Mouse (Mus musculus) WW6 (cell line): ENCODE measurements around the gene Atp8b5.

Experiments
- DNase-seq: peaks from one replicate; pipeline ENCODE4 v3.0.0-alpha.2; 2013; ENCODE audit warnings: low read depth, low spot score

Atp8b5 gene

DNA sequence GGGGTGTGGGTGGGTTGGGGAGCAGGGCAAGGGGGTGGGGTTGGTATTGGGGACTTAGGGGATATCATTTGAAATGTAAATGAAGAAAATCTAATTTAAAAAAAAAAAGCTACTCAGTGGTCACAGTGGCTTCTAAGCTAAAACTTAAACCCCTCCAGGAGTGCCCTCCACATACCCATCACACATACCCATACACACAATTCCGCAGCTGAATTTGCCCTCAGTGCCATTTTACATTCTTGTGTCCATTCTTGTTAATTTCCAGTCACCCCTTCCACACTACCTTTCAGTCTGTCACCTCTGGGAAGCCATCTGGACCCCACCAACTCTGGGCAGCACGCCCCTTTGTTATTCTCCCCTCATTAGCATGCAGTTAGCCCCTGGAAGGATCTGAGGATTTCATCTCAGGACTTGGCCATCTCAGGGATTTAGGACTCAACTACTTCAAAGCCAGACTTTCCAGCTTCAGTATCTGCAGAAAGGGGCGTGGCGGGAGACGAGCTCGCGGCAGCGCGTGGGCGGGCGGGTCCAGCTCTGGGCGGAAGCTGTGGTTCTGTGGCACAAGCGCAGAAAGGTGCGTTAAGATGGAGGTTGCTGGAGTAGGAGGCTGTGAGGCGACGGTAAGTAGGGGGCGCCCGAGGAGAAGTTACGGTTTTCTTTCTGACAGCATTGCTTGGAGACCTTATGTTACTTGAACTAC, at the start of gene Atp8b5:
Gene Atp8b5 (plus strand): TSS at position 537 of the 700 bp plus-strand sequence.
- peak; percentile 67 for DNase-seq

DNA sequence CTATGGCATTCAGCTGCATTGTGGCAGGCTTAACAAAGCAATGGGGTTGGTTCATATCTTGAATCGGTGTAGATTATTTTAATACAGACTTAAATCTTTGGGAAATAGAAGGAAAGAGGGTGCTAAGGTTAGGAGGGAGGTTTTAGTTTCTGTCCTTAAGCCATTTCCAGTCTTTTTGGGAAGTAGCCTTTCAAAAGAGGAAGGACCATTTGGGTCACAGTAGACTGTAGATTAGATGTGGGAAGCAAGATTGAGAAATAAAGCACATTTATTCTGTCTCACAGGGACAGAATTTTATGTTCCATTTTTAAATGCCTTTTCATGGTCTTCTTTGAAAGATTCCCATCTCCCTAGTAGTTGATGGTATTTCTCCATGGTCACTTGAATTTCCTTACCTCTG, 49.0 kb upstream of the Atp8b5 start:
- DNase-seq, result no peak

DNA sequence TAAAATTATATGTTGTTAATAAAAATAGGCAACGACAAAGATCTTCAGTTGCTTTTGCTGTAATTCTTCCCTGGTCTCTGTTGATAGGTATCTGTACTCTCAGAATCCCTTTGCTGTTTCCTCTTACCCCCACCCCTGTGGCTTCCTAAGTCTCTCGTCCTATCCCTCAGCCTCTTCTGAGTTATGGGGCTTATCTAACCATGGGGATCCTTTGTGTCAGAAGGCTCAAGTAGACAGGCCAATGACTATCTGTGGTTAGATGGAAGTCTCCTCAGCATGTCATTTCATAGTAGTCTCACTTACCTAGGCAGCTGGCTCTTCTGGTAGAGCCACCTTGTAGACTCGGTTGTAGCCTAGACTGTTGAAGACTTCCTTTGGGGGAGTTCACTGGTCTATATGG, 35.1 kb upstream of the Atp8b5 start:
- no peak for DNase-seq

DNA sequence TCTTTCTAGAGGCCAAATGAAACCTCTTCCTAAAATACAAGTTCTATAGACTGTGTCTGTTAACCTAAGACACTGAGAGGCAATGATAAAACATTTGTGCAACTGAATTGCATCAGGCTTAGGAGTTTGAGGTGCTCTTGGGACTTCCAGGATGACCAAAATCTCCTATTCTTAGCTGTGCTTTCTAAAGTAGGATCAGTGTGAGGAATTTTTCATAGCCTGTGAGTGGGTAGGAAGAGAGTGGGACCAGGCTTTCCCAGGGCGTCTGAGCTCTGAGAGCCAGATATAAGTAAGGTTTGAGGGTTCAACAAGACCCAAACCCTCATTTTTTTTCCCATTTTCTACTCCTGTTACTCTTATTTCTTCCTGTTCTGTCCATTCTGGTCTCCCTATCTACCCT, 34.0 kb upstream of the Atp8b5 start:
- no peak for DNase-seq

DNA sequence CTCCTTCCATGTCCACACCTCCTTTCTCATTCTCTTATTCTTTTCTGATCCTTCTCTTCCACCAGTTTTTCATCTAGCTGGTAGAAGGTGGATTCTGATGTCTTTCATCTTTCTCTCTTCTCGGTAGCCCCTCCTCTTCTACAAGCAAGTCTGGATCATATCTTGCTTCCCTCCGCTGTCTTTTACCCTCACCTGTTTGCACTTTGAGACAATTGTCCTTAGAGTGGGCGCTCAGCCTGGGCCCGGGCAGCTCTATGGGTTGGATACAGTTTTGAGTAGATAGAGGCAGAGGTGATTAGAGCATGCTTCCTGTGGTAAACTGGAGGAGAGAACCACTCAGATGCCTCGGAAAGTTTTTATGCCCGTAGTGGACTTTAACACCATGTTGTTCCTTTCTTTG, 33.5 kb upstream of the Atp8b5 start:
- no peak for DNase-seq

DNA sequence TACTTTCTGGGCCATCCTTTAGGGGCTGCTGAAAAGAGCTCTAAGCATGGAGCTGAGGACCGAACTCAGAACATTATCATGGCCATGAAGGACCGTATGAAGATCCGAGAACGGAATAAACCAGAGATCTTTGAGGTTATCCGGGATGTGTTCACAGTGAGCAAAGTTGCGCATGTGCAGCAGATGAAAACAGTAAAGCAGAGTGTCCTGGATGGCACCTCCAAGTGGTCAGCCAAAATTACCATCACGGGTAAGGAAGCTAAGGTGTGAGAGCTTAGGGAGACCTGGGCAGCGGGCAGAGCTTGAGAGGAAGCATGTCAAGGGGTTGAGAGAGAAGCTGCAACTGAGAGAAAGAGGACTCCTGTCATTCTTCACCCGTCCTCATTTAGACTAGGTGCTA, 30.1 kb upstream of the Atp8b5 start:
- DNase-seq, result no peak

DNA sequence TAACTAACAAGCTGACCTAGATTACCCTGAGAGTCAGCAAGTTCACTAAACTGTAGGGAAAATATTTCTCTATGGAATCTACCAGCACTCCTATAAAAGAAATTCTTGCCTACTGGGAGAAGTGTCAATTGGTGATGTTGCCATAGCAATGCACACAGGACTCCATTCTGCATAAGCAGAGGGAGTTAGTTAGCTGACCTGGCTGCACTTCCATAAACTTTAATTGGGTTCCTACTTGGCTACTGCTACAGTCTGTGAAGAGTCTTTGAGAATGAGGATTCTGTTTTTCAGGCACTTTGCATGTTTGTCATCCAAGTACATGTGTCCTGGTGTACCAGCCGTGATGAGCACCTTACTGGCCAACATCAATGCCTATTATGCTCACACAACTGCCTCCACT, 26.2 kb upstream of the Atp8b5 start:
- DNase-seq, result no peak

DNA sequence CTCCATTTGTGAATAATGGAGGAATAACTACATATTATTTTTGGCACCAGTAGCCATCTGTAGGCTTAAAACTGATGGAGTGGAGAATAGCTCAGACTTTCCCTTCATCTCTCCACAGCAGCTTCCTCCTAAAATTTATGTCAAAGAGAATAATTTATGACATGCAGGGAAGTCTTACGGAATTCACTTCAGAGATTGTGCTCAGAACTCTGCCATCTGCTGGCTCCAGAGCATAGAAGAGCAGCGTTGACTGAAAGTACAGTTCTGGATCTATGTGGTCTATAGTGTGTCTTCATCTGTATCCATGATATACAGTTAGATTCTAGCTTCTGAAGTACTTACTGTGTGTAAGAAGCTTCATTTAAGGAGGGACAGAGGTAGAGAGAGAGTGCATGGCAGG, 22.9 kb upstream of the Atp8b5 start:
- no peak for DNase-seq

DNA sequence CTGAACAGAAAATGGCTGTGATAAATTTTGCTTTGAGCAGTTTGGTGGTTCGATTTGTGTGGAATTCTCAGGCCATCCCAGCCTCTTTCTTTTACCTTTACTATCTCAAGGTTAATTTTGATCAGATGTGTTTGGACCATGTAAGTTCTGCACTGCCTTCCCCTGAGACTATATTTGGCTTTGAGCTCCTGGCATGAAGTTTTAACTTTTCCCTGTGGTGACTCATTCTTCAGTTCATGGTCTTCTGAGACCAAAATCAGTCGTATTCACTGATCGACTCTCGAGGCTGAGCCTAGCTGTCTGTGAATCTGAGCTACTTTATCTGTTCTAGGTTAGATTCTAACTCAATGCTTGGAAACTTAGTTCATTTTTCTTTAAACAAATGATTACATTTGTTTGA, 21.2 kb upstream of the Atp8b5 start:
- DNase-seq, result no peak

DNA sequence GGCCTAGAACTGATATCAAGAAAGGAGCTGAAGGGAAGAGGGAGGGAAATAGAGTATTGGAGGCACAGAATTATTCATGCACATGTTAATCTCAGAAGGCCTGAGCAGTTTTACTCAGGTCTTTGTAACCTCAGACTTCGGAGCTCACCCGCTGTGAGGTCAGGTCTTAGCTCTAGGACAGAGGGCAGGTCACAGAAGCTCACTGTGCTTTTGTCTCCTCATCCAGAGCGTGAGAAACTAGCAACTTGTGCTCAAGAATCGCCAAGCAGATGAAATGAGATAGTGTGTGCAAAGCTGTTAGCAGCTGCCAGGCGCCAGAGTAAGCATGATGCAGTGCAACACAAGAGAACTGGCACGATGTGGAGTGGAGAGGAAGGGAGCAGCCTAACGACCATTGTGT, 18.9 kb upstream of the Atp8b5 start:
- no peak for DNase-seq

DNA sequence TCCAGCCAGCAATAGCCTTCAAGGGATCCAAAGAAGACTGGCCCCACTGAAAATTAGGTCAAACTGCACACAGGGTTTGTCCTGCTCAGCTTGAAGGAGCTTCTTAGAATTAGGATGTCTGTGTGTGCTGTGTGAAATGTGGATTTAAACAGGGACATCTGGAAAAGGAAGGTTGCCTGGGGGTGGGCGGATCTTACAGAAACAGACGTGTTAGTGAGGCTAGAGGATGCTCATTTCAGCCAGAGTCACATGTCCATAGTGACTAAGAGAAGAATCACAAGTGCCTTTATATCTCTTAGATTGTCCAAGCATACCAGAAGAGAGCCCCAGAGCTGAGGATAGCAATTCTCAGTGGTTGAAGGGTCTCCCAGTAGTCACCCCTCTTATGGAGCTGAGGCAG, 18.1 kb upstream of the Atp8b5 start:
- no peak for DNase-seq

DNA sequence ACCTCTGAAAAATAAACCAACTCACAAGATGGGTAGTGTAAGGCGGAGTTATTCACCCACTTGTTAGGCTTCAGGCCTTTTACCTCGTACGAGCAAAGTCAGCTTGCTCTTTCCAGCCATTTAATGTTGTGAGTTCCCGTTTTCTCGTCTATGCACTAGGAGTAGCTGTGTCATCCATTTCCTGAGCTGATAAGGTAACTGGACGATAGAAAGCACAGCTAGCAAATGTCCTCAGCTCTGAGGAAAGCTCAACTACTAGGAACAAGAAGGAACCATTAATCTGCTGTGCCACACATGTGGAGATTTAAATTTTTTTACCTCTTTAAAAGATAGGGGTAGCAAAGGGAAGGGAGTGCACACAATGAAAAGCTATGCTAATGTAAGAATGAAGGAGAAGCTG, 15.7 kb upstream of the Atp8b5 start:
- no peak for DNase-seq

DNA sequence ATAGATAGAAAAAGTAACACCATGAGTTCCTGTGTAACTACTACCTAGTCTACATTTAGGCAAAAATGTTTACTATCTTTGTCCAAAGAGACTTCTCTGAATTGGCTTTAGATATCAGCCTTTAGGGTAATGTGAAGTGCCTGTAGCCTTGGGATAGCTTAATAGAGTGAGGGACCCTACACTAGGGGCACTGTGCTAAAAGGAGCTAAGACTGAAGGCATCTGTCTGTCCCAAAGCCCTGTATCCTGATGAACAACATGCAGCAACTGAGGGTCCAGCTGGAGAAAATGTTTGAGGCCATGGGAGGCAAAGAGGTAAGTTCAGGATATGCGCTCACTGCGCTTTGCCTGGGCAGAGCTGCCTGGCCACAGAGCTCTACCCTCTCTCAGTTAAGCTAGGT, 9.9 kb upstream of the Atp8b5 start:
- no peak for DNase-seq

DNA sequence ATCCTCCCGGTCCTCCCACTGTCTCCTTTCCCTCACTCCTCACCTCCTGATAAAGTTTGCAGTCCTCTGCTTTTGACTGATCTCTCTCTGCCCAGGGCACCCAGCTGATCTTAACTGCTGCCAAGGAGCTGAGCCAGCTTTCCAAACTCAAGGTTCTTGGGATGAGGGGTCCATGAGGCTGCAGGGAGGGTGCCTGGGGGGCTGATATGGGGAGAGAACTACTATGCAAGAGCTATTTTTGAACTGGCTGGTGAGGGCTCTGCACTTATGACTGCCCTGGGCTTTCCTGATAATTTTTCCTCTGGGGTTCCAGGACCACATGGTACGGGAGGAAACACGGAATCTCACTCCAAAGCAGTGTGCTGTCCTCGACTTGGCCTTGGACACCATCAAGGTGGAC, 8.4 kb upstream of the Atp8b5 start:
- DNase-seq, result no peak

DNA sequence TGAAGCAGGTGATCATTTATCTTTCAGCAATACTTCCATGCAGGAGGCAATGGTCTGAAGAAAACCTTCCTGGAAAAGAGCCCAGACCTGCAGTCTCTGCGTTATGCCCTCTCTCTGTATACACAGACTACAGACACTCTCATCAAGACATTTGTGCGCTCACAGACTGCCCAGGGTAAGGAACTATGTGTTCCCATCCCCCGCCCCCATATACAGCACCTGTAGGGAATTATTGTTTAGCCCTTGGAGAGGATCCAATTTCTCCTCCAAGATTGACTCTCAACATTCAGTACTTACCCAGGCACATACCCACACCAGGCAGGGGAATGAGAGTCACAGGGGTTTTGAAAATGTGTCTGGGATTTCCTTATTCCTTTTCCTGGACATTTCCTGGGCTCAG, 7.5 kb upstream of the Atp8b5 start:
- DNase-seq, result no peak

DNA sequence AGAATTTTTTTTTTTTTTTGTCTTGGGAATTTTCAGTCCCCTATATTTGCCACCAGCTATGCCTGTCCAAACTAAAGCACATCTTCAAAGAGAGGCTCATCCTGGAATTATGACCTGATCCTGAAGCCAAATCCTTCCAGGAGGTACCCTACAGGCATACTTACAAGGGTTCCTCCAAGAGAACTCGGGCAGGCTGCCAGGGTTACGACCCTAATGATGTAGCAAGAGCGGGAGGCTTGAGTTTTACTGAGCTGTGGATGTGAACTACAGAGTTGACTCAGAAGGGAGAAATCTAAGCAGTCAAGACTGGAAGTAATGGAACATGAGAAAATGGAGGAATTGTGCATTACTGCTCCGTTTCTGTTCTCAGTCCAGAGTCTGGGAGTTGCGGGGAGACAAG, 6.9 kb upstream of the Atp8b5 start:
- no peak for DNase-seq

DNA sequence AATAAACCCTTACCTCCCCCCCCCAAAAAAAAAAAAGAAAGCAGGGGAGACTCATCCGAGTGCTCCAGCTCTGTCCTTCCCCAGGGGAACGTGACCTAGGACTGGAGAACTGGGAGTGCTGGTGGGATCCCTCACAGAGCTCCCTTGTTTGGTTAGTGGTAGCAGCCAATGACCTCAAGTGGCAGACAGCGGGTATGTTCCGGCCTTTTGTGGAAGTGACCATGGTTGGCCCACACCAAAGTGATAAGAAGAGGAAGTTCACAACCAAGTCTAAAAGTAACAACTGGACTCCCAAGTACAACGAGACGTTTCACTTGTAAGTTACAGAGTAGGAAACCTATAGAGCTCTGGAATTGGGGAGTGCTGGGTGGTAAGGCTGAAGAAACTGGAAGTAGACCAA, 4.1 kb upstream of the Atp8b5 start:
- DNase-seq, result no peak

DNA sequence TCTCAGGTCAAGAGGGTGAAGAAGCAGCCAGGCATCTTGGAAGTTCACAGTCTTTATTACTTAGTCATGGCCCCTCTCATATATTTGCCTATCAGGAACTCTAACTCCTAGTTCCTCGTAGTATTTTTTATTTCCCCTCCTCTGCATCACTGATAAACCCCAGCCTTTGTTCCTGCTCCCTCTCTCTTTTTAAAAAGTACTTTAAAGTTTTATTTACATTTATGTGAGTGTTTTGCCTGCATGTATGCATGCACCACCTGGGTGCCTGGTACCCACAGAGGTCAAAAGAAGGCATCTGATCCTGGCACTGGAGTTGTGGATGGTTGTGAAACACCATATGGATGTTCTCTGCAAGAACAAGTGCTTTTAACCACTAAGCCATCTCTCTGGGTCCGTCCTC, 813 bp upstream of the Atp8b5 start:
- no peak for DNase-seq

DNA sequence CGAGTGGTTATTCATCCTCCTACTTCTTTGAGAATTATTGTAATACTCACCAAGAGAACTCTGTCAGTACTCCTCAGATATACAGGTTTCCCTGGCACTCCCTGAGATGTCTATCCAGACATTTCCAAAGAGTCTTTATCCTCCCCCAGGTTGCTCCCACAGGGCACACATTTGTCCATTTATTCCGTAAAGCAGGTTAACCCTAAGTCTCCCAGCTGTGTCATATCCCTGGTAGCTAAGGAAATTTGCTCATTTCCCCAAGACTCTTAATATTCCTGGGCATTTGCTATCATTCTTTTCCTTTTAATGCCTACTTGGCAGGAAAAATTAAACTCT, 332 bp downstream of the Atp8b5 start:
- DNase-seq, result no peak

DNA sequence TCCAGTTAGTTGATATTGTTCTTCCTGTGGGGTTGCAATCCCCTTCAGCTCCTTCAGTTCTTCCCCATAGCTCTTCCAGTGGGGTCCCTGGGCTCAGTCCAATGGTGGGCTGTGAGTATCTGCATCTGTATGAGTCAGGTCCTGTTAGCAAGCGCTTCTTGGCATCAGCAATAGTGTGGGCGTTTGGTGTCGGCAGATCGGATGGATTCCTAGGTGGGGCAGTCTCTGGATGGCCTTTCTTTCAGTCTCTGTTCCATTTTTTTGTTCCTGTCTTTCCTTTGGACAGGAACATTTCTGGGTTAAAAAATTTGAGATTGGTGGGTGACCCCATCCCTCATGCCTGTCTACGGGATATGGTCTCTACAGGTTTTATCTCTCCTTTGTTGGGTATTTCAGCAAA, 18.5 kb downstream of the Atp8b5 start:
- no peak for DNase-seq

DNA sequence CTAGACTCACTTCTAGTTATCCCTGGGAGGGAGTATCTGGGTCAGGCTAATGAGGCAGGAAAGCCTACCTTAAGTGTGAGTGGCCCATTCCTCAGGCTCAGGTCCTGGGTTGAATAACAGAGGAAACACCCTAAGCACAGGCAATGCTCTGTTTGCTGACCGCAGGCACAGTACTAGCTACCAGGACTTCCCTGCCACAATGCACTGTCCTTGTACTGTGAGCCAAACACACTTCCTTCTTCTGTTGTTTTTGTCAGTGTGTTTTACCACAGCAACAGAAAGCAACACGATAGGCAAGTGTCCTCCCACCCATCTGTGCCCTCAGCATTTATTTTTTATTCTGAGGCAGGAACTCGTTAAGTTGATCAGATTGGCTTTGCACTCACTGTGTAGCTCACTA, 20.3 kb downstream of the Atp8b5 start:
- no peak for DNase-seq

DNA sequence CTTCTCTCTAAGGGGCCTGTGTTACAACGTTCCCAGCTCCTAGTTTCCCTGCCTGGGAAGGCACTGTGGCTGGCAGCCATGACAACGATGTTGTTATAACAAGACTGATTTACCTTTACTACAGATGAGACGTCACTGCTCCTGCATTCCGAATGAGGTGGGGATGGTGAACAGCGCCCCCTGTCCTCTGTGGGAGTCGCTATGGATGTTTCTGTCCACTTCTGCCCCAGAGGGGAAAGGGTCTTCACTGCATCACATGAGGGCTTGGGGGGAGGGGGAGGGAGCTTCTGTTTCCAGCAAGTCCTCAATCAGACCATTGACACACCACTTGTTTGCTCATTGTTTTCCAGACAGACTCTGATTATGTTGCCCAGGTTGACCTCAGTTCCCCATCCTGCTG, 27.0 kb downstream of the Atp8b5 start:
- peak; percentile 16 for DNase-seq

DNA sequence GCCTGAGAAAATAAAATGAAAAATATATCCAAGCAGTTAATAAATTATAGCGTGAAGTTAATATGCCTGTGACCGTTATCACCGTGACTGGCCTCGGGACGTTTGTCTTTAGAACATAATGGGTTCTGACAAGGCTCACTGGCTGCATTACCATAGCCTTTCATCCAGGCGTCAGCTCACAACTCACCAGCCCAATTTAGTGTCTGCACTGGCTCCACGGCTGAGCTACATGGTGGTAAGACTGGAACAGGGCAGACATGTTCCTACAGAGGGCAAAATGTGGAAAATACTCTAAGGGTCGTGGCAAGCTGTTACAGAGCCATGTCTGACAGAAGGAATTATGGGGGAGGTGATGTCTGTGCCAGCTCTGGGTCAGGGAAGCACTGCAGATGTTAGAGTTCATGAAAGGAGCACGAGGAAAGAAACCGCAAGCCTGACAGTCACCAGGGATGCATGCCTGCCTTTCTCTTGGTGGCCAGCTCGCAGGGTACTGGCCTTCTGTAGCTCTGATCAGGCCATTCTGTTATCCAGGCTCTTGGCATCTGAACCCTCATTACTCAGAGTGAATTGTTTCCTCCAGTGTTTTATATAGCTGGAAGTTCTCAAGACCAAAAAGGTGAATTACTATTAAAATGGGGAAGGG, 42.9 kb downstream of the Atp8b5 start:
- no peak for DNase-seq

DNA sequence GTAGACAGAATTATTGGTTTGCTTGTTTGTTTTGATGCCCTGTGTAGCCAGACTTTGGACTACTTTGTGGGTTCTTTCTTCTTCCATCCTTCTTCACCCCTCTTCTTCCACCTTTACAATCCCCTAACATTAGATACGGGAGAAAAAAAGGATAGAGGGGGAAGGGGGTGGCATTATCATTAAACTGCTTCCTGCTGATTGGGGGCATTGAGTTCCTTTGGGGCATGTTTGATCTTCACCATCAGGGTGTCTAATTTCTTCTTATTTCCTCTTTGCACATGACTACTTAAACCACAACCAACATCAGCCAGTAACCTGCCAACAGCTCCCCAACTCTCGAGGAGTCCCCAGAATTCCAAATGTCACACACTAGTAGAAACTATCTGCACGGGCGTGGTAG, 54.6 kb downstream of the Atp8b5 start:
- no peak for DNase-seq
